Mouse (Mus musculus) monocyte, adult 5-6 weeks (primary cell): ENCODE results near the gene Esr2. TPM values are rescaled to one million over a fixed set of nuclear protein-coding genes. Genes with fewer than 3 reads are reported as not detected.
"Not testable (repeated sequence)": the region's sequence is repeated elsewhere in the genome, so short reads cannot be mapped to it uniquely, and the experiment has no call there.

Experiments
- ATAC-seq: fragments of 153-309, 156-312 bp; replicated peaks from 2 replicates; pipeline ENCODE4 v1.8.0; 2017; ENCODE audit warnings: mild to moderate bottlenecking; ENCODE audit not compliant: low TSS enrichment, insufficient number of reproducible peaks, severe bottlenecking, poor library complexity, low FRiP score
- total RNA-seq: library from RNA; stranded (forward); fragments of 200-1000, 200-491, 200-594 nt; gene quantifications from 3 replicates; pipeline ENCODE4 v1.2.3, GENCODE M21; 2017

The Esr2 gene
- not detected in 3 replicates for total RNA-seq

DNA sequence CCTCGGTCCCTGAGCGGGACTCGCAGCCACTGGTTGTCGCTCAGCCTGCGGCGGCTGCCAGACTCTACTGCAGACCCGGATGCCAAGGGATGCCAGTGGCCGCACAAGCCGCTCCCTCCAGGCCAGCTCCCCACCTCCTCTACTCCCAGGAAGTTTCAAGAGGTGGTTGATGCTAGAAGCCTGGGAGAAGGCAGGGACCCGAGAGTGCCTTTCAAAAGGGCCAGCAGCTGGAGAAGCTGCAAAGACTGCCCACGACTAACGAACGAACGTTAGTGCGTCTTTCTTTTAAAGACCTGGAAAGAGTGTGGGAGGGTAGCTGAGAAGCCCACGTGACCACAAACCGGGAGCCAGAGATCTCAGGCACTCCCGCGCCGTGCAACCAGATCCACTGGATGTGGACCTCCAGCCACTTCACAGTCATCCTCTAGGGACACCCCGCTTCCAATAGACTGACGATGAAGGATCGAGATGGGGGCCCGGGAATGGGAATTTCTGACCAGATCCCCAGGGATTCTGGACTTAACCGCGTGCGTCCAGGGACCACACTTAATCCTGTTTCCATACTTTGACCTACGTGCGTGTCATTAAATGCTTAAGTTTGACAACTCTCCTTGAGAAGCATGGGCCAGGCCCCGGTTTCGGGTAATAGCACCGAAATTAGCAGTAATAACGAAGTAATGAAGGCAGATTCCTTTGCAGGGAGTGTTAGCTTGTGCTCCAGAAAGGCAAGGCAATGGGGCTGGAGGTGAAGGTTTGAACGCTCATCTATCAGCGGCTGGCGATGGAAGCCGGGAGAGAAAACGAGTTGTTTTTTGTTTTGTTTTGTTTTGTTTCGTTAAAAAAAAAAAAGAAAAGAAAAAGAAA, at the start of gene Esr2:
Gene Esr2 (minus strand): TSS at position 260 of the 864 bp plus-strand sequence.
- ATAC-seq = 0 out of 2 replicates have a peak, but pooled peaks have one; percentile 12

DNA sequence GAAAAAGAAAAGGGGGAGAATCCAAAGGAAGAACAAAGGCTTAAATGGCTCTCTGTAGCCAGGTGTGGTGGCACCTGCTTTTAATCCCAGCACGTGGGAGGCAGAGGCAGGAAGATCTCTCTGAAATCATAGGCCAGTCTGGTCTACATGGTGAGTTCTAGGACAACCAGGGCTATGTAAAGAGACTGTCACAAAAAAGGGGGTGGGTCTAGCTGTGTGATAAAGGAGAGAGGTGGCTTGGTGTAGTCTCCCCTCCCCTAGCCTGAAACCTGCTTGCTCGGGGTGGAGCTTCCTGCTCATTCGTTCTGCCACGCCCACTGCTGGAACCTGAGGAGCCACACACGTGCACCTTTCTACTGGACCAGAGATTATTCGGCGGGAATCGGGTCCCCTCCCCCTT, 45.0 kb upstream of the Esr2 start:
- ATAC-seq = not testable (repeated sequence)

DNA sequence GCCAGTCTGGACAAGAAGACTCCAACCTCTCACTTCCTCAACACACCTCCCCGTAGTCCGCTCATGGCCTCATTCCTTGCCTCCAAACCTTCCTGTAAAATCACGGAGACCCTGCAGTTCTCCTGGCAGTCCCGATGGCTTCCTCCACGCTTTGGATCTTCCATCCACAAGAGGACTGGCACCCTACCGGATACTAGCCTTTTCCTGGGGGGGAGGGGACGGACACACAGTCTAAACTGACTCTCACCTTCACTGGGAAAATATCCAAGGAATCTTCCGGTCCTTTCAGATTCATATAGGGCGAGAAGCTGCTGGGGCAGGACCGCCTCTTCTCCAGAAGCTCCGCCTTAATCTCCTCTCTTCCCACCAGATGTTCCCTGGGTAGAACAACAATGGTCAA, 39.7 kb upstream of the Esr2 start:
- ATAC-seq = no peak

DNA sequence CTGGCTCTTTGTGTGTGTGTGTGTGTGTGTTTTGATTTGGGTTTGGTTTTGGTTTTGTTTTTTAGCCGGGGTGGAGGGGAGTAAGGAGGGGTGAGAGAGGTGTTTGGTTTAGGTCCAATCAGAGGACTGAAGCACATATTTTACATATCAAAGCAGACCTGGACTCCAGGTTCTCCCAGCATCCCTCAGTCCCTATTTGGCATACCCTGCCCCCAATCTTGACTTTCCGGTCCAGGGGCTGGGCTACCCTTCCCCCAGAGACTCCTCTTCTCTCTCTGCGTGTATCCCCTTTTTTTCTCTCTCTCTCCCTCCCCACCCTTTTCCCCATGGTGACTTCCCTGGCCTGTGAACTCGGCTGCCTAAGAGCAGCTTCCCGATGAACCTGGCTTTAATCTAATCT, 38.1 kb upstream of the Esr2 start:
- no peak for ATAC-seq

DNA sequence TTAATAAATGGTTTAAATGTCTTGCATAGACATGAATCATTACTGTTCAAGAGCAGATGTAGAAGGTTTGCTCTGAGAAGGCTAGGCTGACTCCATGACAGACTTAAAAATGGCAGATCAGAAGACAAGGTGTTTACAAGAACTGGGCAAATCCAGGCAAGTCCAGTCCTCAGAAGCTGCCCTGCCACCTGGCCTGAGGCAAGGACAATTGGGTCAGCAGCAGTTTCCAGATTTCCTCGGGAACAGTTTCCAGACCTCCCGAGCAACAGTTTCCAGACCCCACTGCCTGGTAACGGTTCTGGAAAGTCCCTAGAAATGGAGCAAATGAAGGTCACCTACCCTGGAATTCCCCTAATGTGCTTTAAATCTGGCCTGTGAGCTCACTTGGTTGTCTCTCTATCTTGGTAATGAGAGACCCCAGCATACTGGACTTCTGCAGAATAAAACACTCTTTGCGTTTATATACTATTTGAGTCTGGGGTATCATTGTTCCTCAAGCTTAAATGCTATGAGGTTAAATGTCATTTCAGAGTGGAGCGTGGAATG, 32.4 kb upstream of the Esr2 start:
- no peak for ATAC-seq

DNA sequence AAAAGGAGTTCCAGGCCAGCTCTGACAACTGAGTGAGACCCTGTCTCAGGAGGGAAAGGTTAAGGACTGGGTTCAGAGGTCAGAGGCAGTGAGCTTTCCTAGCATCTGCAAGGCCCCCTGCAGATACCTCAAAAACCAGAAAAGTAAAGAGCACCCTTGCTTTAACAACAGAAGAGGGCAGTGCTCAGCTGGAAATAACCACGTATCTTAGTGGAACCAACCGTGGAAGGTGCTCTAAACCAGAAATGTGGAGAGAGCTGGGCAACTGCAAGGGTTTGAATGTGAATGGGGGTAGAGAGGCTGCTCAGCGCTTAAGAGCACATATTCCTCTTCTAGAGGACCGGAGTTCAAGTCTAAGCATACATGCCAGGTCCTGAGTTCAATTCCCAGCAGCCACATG, 23.3 kb upstream of the Esr2 start:
- ATAC-seq = no peak

DNA sequence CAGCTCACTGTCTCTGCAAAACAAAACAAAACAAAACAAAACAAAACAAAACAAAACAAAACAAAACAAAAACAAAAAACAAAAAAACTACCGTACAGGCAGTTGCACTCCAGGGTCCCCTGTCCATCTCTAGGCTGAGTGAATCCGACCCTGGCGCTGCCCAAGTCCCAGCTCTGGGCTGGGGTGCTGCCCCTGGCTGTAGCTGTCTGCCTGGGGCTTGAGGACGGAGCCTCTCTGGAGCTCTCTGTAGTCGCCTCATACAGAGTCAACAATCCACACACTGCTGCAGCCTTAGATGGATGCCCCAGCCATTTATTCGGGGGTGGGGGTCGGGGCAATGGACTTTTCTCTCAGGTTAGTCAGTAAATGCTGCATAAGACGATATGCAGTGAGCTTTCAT, 20.0 kb upstream of the Esr2 start:
- no peak for ATAC-seq

DNA sequence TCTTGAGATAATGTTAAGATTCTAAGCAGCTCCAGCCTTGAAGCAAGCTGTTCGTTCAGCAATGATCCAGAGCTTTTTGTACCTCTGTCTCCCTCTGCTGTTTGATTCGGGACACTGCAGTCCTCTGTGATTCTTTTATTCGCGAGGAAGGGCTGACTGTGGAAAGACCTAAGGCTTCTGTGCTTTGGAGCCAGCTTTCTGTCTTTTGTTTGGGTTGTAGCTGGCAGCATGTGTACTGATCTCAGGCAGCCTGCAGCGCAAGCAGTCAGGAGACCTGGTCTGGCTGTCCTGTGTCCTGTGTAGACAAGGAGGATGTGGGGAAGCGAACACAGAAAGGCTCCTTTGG, 19.6 kb upstream of the Esr2 start:
- peak; percentile 82 for ATAC-seq

DNA sequence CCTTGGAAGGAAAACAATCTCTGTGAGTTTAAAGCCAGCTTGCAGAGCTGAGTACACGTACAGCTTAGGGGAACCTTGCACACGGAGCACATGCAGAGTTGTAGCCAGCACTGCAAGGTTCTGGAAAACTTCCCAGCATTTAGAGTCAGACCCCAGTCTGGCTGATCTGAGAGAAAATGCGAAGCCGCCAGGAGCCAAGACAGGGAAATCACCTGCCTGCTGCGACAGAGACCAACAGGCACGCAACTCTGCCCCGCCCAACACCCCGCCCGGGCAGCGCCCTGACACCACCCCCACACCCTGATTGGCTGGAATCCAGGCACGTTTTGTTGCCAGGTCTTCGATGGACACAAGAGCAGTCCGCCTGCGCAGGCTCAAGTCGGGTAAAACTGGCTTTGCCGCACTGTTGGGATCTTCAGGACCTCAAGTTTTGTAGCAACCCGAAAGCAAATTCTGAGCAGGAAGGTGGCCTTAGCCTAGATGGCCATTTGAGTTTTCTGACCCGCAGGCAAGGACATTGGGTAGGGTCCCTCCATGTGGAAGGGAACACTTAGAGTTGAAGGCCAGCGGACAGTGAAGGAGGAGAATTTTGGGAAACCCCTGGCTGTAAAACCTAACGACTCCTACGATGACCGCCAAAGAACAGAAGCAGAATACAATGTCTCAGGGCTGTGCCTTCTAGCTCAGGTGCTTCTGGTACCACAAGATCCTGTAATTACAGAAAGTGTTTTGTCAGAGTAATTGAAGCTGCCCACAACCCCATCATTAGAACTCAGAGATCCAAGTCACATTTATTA, 19.1 kb upstream of the Esr2 start:
- peak; percentile 66; the same call in 1 of the 2 replicates for ATAC-seq

DNA sequence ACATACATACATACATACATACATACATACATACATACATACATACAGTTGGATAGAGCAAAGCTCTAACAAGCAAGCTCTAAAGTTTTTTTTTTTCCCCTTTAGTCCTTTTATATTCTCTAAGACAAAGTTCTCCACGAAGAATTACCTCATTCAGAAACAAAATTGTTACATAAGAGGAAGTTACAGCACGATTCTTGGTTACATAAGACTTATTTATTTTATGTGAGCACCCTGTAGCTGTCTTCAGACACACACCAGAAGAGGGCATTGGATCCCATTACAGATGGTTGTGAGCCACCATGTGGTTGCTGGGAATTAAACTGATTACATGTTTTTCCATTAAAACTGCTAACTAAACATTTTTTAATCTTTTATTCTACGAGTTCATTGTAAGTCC, 17.5 kb upstream of the Esr2 start:
- ATAC-seq = no peak

DNA sequence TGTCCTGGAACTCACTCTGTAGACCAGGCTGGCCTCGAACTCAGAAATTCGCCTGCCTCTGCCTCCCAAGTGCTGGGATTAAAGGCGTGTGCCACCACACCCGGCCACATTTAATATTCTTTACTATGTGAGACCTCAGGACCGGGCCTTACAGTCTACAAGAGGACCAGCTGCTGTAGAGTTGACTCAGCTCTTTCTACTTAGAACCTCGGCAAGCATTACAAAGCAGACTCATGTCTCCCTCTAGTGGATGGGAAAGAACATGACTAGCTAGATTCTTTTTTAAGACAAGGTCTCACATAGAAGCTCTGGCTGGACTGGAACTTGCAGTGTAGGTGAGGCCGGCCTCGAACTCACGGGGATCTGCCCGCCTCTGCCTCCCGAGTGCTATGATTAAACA, 13.9 kb upstream of the Esr2 start:
- peak; percentile 79 for ATAC-seq

DNA sequence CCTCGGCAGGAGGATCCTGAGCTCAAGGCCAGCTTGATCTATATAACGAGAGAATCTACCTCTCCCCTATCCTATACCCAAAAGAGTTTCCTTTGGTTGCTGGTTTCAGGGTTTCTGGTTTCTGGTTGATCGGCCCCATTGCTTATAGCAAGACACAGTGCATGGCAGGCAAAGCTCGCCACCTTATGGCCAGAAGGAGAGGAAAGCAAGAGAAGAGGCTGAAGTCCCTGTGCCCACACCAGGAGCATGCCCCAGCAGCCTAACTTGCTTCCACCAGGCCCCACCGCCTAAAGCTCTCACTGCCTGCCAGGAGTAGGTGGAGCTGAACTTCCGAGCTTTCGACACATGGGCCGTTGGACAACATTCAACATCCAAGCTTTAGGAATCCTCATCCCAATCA, 10.8 kb upstream of the Esr2 start:
- ATAC-seq = no peak

DNA sequence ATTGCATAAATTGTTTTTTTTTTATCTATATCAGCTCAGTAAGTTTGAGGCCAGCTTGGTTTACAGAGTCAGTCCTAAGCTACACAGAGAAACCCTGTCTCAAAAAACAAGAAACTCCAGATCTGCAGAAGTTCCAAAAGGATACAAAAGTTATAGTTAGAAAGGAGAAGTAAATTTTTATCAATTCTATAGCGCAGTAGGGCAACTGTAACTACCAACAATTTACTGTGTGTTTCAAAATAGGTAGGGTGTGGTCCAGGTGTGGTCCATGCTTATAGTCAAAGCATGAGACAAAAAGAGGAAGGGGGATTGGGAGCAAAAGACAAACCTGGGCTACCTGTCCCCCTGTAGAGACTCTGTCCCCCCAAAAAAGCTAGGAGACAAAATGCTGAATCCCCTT, 9.4 kb upstream of the Esr2 start:
- ATAC-seq = no peak

DNA sequence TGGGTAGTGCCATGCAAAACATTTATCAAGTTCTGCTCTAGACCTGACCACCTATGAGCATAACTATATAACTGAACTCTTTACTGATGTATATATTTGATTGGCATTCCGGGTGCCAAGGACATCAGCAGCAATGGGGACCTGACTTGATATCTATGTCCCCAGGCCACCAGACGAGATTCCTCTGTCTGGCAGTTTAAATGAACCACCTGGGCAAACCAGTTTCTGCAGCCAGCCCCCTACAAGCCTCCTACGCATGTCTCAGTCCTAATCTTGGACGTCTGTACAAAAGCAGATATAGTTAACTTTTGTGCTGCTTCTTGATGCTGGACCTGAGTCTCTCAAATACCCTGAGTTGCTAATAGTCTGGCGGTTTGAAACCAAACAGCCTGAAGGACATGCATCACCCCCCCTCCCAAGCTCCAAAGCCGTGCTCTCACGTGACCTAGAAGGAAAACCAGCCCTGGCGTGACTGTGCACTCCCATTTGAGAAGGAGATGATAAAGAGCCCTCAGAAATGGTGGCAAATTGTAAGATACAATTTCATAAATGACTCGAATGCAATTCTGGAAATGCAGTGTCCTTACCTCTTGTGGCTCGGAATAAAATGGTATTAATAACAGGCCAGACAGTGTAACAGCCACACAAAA, 8.2 kb upstream of the Esr2 start:
- no peak for ATAC-seq

DNA sequence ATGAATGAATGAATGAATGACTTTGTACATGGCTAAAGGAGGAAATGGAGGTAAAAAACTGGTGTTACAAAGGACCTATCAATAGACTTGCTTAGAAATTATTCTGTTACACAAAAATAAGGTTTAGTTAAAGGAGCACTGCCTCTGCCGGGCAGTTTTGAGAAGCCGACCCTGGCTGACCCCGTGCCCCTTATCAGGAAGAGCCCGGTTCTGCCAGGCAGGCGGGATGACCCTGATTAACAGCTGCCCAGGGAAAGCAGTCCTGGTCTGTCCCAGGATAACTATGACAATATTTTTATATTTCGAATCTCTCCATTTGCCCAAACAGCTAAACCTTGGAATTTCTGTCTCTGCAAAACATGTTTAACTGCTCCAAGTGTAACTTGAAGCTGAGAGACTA, 7.2 kb upstream of the Esr2 start:
- ATAC-seq = no peak

DNA sequence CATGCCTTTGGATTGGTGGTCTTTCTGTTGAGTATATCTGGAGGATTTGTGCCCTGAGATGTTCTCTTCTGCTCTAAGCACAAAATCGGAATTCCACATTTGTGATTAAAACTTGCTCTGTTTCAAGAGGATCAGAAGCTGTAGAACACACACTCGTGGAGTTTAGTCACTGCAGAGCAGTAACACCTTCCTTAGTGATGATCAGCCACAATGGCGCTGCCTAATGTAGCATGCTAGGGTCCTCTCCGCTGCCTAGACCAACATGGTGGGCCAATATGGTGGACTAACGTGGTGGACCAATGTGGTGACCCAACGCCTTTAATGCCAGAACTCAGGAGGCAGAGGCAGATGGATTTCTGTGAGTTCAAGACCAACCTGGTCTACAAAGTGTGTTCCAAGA, 5.8 kb upstream of the Esr2 start:
- ATAC-seq = no peak

DNA sequence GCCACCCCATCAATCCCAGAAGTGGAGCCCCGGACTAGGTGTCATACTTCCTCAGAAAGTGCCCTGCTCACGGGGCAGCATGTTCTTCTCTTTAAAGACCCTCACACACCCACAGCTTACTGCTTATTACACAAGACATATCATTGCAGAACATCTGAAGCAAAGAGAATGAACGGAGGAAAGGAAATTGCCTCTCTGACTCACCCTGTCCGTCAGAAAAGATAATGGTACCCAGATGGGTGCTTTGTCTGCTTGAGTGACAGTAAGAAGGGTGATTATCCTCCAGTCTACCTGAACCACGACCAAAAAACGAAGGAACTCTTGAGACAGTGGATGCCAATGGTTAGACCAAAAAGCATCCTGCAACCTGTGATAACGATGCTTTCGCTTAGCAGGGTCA, 4.4 kb upstream of the Esr2 start:
- ATAC-seq = no peak

DNA sequence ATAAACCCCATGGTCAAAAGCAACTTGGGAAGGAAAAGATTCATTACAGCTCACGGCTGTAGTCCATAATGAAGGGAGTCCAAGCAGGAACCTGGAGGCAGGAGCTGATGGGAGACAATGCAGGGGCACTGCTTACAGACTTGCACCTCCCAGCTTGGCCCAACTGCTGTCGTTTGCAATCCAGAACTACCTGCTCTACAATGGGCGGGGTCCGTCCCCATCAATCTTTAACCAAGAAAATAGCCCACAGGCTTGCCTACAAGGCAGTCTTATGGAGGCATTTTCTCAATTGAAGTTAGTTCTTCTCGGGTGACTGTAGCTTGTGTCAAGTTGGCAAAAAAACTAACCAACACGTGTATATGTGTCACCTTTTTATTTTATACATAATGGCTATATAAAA, 3.4 kb upstream of the Esr2 start:
- ATAC-seq = no peak

DNA sequence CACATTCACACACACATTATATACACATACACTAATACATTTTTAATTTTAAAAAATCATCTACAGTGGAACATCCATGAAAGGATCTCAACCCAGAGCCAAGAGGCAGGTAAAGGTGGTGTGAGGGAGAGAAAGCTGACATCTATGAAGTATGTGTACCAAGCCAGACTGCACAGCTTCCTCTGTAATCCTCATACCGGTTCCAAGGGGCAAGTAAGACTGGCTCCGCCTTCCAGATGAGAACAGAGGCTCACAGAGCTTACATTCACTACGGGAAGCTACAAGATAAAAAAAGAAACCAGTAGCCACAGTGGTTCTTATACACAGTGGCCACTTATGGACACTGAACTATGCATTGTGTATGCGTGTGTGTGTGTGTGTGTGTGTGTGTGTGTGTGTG, 2.5 kb upstream of the Esr2 start:
- no peak for ATAC-seq
